Mouse (Mus musculus): ENCODE data around the gene Samhd1.

Gene Samhd1

DNA sequence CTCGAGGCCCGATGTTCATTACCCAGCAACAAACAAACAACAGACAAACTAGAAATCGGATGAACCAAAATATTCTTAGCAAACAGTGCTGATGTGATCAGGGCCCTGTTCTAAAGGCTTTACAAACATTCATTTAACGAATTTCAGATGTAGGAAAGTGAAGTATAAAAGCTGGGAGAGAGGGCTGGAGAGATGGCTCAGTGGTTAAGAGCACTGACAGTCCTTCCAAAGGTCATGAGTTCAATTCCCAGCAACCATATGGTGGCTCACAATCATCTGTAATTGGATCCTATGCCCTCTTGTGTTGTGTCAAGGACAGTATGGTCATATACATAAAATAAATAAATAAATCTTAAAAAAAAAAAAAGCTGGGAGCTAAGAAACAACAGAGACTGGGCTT is 1.1 kb upstream of the Samhd1 start:
- no peak for DNase-seq

- no peak for DNase-seq
Measured at GRCm38 (mm10) chr2:157135529-157136120, 560 bp upstream of the Samhd1 start.

GRCm38 (mm10) chr2:157134479-157134931 is 560 bp downstream of the Samhd1 start:
- DNase-seq, result peak in 1 of 2 experiments; percentile 55

GRCm38 (mm10) chr2:157133769-157134478 is 1.1 kb downstream of the Samhd1 start:
- DNase-seq, result no peak

GRCm38 (mm10) chr2:157132686-157133540 is 2.2 kb downstream of the Samhd1 start:
- DNase-seq, result no peak

DNA sequence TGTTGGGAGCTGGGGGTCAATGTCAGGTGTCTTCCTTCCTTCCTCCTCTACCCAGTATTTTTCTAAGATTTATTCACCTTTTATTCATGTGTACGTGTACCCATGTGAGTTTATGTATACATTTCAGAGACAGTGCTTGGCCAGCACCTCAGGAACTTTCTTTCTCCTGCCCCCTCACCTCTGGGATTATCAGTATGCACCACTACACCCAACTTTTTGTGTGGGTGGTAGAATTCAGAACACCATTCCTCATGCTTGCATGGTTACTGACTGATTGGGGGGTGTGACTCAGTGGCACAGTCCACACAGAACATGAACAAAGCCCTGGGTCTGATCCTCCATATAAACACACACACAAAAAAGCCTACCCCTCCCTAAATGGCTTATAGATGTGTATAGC is 3.0 kb downstream of the Samhd1 start:
- no peak for DNase-seq

- DNase-seq, result peak in 1 of 2 experiments; percentile 10
Measured at GRCm38 (mm10) chr2:157130813-157131514, 4.1 kb downstream of the Samhd1 start.

DNA sequence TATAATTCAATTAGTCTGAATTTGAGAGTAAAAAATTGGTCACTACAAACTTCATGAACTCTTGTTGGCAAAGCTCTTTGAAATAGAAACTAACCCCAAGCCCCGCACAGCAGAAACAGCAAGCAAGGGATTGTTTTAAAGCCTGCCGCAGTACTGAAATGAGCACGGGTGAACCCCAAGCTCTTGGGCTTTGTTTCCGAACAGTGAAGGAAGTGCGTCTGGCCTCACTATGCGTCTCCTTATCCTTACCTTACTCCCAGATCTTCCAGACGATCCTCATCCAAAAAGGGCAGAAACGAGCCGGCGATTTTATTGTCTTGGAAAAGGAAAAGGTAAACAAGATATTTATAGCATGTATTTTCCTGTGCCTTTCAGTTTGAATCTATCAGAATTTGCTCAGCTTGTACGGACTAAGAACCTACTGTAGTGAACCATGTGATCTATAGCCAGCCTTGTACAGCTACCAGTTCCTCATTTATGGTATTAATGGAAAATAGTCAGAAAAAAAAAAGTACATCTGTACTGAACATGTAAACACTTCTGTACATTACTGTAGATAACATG is 5.4 kb downstream of the Samhd1 start:
- no peak for DNase-seq

DNA sequence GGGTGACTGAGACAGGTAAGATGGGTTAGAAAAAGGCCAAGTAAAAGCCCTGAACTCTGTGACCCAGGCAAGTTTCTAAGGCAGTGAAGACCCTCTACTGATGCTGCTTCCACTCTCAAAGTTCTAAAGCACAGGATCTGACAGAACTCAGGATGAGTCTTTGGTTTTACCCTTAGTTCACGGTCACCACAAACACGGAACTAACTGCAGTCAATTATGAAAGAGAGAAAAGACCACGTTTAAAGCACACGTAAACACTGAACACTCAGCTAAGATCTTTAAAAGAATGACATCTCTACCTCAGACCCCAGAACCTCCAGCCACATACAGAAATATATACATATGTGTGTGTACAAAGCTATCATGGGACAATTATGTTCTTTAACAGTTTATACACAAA is 6.0 kb downstream of the Samhd1 start:
- DNase-seq, result no peak

DNA sequence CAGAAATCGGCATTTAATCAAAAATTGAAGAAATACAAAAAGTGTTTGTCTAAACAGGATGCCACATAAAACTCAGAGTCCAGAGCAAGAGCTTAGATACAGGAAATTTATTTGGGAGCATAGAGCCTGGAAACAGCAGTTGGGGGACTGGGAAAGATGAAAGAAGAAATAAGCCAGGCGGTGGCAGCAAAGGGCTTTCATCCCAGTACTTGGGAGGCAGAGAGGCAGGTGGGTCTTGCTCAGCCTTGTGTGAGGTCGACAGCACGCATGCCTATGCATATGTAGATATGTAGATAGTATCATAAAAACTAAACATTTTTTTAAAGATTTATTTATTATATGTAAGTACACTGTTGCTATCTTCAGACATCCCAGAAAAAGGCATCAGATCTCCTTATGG is 7.0 kb downstream of the Samhd1 start:
- DNase-seq, result peak; percentile 40 to 44

DNA sequence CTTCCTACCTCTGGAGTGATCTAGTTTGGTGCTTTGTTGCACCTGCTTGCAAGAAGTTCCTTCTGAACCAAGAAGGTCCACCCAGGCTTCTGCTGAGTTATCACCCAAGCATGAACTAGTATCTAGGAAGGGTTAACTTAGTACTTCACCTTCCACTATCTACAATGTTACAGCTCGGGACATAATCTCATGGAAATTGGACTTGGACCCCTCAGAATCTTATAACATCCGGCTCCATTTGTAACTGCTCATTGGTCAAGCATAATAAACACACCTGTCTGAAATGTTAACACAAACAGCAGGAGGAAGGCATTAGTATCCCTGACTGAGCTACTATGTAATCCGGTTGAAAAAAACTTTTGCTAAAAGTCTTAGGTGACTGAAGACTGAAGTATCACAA is 7.7 kb downstream of the Samhd1 start:
- DNase-seq, result no peak

DNA sequence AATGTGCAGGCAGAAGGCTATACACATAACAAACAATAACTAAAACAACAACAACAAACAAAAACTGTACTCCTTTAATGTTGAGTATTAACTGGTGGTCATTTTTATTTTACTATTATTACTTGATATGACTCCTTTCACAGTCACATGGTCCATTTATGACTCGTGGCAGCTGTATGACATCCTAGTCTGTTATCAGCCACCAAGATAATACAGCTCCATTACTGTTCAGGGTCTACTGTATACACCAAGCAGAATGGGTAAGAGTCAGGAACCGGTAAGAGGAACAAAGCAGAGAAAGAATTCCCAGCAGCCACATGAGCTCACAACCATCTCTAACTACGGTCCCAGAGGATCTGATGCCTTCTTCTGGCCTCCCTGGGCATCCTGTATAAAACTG is 9.8 kb downstream of the Samhd1 start:
- DNase-seq, result no peak

DNA sequence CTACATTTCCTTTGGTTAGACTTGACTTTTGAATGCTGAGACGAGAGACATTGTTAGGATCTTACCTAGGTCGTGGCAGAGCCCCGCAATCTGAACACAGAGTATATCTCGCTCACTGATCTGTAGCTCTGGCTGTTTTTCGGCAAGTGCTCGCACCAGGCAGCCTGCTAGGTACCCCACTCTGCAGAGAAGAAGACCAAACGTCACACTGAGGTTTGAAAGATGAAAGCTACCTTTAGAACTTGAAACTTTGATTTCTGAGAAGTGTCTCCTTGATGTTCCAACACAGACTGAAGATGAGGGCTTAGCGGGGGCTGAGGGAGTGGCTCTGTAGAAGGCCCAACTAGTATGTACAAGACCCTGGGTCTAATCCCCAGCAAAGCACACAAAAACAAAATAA is 13.3 kb downstream of the Samhd1 start:
- DNase-seq, result no peak

GRCm38 (mm10) chr2:157119075-157119474 is 16.0 kb downstream of the Samhd1 start:
- DNase-seq, result no peak

DNA sequence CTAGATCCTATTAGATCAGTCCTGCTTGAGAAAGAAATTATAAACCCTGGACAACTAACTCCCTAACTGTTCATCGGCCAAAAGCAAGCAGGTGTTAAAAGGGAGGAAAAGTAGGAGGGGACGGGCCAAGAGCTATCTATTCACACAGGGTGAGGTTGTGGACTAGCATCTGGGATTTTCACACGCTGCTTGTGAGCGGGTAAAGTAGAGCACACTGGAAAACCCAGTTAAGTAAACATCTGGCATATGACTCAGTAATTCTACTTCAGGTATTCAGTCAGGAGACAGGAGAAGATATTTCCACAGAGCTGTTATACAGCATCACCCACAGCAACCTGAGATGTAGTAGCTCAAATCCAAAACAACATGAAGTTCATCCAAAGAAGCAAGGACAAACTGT is 16.5 kb downstream of the Samhd1 start:
- DNase-seq, result no peak

- no peak for DNase-seq
Measured at GRCm38 (mm10) chr2:157116964-157117363, 18.1 kb downstream of the Samhd1 start.

DNA sequence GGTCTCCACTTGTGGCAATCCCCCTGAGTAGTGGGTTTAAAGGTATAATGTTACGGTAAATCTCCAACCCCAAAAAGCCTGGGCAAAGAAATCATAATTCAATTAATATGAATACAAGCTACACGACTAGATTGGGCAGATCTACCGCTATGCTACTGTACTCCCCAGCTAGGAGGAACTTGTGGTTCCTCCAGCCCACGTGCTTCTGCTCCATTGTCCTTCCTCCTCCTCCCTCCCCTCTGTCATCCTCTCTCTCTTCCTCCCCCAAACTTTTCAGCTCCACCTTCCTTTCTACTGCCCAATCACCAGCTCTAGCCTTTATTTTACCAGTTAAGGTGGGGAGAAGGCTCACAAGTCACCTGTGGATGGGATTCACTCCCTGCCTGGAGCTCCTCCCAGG is 26.8 kb downstream of the Samhd1 start:
- no peak for DNase-seq

DNA sequence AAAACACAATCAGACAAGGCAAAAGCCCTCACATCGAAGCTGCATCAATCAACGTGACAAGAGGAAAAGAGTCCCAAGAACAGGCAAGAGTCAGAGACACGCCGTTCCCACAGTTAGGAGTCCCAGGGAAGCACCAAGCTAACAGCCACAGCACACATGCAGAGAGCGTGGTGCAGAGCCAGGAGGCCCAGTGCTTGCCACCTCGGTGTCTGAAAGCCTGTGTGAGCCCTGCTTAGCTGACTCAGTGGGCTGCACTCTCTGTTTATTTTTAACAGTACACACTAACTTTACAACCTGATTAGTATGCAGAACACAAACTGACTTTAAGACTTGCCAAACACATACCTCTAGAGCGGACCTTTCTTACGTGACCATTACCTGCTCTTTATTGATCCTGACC is 30.6 kb downstream of the Samhd1 start:
- DNase-seq, result peak in 1 of 2 experiments; percentile 51

GRCm38 (mm10) chr2:157102256-157102655 is 32.8 kb downstream of the Samhd1 start:
- no peak for DNase-seq

DNA sequence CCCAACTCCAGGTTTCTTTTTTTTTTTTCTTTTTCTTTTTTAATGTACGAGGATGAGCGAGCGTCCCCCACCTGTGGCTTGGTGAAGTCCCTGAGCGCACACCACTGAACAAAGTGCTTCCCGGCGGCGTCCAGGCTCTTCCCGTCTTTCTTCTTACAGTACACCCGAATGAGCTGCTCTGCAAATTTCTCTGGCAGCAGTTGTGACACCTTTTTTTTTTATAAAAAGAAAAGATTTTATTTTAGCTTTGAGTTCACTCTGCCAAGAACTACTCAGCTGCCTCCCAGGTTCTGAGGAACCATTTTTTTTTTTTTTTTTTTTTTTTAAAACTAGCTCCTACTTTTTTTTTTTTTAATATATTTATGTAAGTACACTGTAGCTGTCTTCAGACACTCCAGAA is 33.4 kb downstream of the Samhd1 start:
- no peak for DNase-seq

DNA sequence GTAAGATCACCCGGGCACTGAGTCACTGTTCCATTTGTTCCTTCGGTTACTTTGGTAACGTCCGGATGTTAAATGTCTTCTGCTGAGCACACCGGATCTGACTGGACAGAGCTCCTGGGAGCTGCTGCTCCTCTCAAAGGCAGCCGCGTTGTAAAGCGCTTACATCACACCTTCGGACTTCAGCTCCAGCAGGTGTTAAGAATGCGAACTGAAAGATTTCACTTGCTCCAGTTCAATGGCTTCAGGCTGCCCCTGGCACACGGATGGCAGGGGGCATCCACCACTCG is 34.8 kb downstream of the Samhd1 start:
- peak in 1 of 2 experiments; percentile 50 for DNase-seq

DNA sequence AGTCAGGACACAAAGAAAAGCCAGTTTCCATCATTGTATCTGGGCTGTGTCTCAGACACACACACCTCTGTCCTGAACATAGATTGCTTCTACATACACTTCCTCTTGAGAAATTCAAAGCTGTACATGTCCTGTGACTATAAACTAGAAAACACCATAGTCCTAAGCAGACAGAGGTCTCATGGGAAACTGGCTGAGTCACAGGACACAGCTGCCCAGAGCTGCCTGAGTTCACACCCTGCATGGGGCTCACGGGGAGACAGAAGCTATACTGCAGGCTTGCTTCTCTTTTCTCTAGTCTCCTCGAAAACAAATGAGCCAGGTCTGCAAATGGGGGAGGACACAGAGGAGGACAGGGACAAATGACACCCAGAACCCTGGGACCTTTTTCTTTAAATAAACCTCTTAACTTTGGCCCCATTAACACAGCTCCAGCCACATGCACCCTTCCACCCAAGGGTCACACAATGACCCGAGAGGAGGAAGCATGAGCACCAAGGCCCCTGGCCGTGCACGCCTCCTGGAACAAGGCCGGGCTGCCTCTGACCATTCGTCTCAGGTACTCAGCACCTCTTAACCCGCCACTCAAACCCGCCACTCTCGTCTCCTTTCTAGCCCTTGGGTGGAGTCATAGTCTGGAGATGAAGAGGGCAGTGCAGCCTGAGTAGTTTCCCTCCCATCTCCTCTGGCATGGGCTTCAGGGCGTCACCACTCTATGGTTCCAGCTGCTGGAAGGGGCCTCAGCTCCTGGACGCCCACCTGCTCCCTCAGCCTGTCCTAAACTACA is 35.3 kb downstream of the Samhd1 start:
- DNase-seq, result no peak

Data from kidney, postnatal 4 days (tissue).